Mouse (Mus musculus) E14TG2a.4 (cell line): ENCODE measurements around the gene Ddit4.

ENCODE experiments used
- CTCF ChIP-seq: conservative IDR thresholded peaks from 2 replicates; pipeline ENCODE4 v1.5.1; 2014; ENCODE audit warnings: low read length
- NANOG ChIP-seq: IDR thresholded peaks from 2 replicates; pipeline ENCODE4 v1.6.1; 2014; ENCODE audit warnings: borderline replicate concordance, low read length, mixed read lengths

DNA sequence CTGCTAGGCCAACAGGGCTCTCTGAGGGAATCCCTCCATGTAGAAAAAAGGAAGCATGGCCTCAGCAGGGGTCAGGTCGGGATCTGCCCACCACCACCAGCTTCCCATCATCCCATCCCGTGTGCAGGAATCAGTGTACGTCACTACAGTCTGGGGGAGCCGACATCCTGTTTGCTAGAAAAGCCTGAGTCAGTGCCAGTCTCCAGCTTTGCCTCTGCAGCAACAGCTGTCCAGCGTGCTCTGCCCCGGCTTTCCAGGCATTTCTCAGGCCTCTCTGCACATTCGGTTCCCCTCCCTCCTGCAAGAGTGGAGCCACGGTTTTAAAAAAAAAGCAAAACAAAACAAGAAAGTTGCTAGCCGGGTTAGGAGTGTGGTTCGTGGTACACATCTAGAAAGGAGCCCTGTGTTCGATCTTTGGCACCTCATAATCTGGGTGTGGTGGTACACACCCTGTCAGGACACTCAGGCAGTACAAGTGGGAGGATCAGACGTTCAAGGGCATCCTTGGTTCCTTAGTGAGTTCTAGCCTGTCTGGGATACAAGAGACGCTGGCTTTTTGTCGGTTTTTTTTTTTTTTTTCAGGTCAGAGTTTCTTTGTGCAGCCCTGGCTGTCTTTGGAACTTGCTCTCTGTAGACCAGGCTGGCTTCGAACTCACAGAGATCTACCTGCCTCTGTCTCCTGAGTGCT, 32.0 kb downstream of the Ddit4 start:
- TF ChIP-seq NANOG (no peak), CTCF (no peak)
